Mouse (Mus musculus) adrenal gland, postnatal 10 days (tissue): ENCODE measurements at regions not wholly inside any gene's neighbourhood (a gene's known extent, or its start where the extent isn't known, plus 50 kb on each side); places are given as distances from the start of the nearest gene placed in this dataset.
"Not testable (repeated sequence)": the region's sequence is repeated elsewhere in the genome, so short reads cannot be mapped to it uniquely, and the experiment has no call there.

Source experiments
- DNase-seq: peaks from one replicate; pipeline ENCODE4 v3.0.0; 2021; ENCODE audit warnings: mixed read lengths

DNA sequence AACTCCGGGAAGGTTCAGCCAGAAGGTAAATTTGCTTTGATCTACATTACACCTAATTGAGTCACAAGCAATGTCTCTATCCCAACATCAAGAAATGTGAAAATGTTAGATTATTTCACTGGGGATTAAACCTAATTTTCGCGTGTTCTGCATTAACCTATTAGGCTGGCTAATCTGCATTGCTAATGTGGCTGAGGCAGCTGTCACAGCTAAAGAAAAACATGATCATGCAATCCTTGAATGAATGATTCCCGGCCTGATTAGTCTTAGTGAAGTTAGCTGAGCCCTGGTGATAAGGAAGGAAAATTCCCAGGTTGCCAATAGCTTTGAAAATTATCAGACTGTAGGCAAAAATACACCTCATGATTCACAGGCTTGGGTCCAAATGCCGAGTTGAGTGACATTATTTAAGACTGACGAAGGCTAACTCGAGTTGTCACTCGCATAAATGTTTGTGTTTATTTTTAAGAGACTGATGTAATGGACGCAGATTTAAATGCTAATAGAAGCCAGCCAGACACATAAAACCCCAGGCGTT, 131.5 kb upstream of the Kiz start:
- DNase-seq: no peak

GRCm38 (mm10) chr2:146724924-146725555, 130.6 kb upstream of the Kiz start:
- DNase-seq: no peak

GRCm38 (mm10) chr2:146728693-146729092, 127.0 kb upstream of the Kiz start:
- DNase-seq: no peak

- no peak for DNase-seq
Measured at GRCm38 (mm10) chr2:146731081-146731480, 124.6 kb upstream of the Kiz start.

- not testable (repeated sequence) for DNase-seq
Measured at GRCm38 (mm10) chr2:146732891-146733290, 122.8 kb upstream of the Kiz start.

DNA sequence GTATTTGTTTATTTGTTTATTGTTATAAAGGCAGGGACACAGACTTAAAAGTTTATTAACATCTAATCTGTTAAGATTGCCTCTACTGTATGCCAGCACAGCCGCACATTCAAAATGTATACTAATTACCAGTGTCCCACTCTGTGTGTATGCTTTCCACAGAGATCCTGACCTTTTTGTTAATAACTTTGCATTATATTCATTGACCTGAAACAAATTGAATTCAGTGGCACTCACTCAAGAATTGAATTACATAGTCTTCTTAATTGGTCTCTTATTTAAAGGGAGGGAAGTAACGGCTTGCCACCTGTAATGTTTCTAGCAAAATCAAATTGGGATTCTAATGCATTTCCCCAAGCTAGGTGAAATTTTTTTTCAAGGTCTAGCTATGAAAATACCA, 111.3 kb upstream of the Kiz start:
- DNase-seq: no peak

- no peak for DNase-seq
Measured at GRCm38 (mm10) chr2:146745012-146745682, 110.5 kb upstream of the Kiz start.

DNA sequence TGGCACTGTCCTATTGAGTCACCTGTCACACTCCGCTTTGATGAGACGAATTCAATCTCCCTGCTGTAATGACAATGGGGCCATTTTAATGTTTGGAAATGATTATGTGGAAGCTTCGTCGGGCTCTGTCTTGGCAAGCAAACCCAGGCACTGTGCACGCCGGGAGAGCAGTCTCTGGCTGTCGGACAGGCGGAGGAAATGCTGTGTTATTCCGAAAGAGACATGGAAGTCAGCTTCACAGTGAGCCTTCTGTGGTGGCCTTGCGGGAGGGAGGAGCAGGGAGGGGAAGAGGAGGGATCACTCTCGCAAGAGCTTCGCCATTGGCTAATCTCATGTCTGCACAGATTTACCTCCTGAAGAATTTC, 110.0 kb upstream of the Kiz start:
- DNase-seq: no peak

DNA sequence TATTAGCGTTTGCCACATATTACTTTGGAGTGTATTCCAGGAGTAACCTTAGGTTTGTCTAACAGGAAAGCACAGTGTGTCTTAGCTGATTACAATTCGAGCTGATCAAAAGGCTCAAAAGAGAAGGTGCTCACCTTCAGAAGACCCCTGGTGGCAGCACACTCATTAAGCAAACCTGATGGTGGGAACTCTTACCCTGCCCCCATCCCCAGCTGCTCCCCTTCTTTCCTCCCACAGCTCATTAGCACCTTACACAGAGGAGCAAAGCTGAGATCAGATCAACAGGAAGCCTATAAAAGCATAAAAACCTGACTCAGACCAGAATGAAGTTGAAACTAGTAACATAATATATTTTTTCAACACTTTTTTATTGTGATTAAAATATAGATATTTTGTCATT, 101.7 kb upstream of the Kiz start:
- DNase-seq: no peak

DNA sequence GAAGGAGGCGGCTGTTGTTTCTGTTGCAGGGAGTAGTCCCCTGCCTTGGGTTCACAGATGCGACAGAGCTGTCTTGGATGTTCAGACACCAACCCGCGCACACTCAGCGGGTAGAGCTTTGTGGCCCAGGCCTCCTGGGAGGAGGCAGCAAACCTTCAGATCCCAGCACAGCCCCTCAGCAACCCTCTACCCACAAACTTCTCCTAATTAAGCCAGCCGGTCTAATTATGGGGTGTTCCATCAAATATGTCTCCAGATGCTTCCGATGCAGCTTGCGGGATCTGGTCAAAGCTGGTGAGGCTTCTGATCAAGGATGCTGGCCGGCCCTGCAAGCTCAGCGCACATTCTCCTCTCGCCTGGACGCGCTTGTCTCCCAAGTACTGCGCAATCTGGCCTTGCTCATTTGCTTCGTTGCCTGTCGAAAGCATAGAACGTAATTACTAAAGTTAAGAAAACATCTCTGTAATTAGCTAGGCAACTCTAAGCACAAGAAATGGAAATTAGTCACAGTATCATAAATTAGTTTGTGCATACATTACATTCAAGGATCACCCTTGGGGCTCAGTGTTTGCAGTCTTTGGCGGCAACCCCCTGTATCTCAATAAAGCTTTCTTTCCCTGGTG, 92.0 kb upstream of the Kiz start:
- no peak for DNase-seq

- peak; percentile 22 for DNase-seq
Measured at GRCm38 (mm10) chr2:146764313-146765255, 91.1 kb upstream of the Kiz start.

DNA sequence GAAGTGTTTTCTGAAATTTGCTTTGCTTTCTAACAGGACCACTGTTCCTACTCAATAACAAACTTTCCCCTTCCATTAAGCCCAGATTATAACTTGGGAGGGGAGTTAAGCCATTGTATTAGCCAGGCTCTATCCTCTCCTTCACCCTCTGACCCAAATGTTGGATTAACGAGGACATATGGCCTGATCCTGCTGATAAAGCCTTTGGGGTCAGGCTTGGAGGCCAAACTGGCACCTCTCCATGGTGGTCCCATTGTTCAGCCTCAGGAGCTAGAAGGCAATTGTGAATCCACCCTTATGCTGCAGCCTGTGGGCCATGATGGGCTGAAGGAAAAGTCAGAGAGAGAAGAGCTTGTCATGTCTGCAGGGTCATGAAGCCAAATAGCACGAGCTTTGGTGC, 80.8 kb upstream of the Kiz start:
- no peak for DNase-seq

GRCm38 (mm10) chr2:146787132-146787810, 68.4 kb upstream of the Kiz start:
- DNase-seq: no peak

DNA sequence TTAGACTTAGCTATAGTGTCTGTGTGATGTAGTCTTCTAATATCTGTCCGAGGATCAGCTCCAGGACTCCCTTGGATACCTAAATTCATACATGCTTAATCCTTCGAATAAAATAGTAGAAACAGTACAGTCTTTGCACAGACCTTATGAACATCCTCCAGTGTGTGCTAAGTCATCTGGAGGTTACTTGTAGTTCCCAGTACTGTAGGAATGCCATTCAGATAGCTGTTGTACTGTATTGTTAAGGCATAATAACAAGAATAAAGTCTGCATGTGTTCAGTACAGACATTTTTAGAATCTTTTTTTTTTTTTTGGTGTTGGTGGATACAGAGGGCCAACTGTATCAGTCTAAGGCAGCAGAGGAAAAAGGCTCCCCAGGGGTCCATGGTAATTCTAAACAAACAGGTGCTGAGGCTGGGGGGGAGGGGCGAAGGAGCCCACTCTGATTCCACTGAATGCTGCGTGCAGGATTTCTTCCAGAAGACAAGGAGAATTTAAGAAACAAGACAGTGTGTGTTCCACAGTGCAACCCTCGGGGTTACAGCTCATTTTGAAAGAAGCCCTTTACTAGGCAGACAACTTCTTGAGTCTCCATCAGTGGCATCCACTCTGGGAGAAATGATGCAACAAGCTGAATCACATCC, 67.7 kb upstream of the Kiz start:
- no peak for DNase-seq

DNA sequence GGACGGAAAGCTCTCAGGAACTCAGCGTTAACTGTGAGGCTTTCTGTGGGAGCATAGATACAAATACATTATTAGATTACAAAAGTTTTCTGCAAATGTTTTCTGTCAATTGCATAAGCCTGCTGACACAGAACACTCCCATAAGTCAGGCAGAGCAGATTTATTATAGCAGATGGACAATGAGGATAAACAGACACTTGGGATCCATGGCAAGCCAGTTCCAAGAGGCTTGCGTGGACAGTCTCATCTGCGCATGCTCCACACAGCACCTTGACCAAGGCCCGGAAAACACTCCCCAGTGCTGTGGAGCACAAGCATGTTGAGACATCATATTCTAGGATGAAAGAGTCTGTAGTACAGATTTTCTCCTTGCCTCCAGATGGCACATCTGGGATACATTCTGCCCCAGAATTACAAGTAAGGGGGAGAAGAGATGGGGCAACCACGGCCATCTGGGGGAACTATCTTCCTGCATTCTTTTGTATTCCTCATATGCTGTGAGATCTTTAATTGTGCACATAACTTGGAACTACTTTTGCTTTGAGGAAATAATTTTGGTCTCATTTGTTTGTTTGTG, 62.7 kb upstream of the Kiz start:
- no peak for DNase-seq

DNA sequence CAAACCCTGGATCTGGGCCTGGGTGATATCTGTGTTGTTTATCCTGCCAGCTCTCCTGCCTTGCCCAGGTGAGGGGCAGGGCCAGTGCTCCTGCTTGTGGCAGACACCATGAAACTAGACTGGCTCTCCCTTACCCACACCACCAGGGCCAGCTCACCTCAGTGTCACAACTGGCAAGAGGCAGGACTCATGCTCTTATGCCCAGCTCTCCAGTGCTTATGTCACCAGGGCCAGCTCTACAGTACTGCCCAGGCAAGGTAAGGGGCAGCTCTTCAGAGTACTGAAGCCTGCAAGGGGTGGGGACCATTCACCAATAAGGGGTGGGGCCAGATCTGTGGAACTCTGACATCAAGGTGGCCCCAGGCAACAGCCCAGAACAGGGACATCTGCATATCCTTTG, 52.7 kb upstream of the Kiz start:
- DNase-seq: no peak
